Mouse (Mus musculus) heart, postnatal 25 days (tissue): ENCODE results near the gene Lyrm4. TPM values are rescaled to one million over a fixed set of nuclear protein-coding genes. Genes with fewer than 3 reads are reported as not detected.

Experiments used
- DNase-seq: peaks from one replicate; pipeline ENCODE4 v3.0.0; 2022; ENCODE audit warnings: low spot score
- intact Hi-C: fragments of 180-260 bp; cut with DNase I; formaldehyde crosslinking; loops from one replicate; pipeline ENCODE4 v1.15.1; 2025
- total RNA-seq, 2 experiments: library from RNA; stranded (reverse); gene quantifications; 2 replicates each; pipeline ENCODE4 v1.2.3; 2021

Lyrm4 gene
- total RNA-seq, 2 experiments from 2014 or later: 8.3 to 10.2 TPM

GRCm38 (mm10) chr13:36111331-36111730 lies 6.0 kb downstream of the Lyrm4 start:
- intact Hi-C loops: loop anchor here (10.0 kb wide), 1 partner anchor 163 kb away; no protein-coding TSS in a partner anchor

GRCm38 (mm10) chr13:36108528-36108927 lies 8.8 kb downstream of the Lyrm4 start:
- no peak for DNase-seq
- intact Hi-C loops: no loop called here

More at GRCm38 (mm10) chr13:36111331-36111730, 6.0 kb downstream of the Lyrm4 start:
- DNase-seq: no peak

DNA sequence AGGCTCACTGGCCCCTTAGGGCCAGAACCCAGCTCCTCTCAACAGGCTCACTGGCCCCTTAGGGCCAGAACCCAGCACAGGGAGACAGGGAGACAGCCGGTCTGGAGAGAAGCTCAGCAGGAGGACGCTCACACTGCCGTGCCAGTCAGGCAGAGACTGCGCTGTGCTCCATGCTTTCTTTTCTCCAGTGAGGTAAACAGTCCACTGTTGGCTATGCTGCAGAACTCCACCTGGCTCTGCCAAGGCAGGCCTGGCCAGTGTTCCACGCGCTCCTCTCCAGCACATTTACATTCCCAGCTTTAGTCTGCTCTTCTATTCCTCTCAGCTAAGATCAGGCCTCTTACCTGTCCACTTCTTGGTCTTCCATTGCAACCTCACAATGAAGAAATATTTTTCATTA lies 11.7 kb downstream of the Lyrm4 start:
- intact Hi-C loops: no loop called here
- no peak for DNase-seq

- no peak for DNase-seq
These were observed 20.5 kb downstream of the Lyrm4 start for GRCm38 (mm10) chr13:36096684-36097383.

DNA sequence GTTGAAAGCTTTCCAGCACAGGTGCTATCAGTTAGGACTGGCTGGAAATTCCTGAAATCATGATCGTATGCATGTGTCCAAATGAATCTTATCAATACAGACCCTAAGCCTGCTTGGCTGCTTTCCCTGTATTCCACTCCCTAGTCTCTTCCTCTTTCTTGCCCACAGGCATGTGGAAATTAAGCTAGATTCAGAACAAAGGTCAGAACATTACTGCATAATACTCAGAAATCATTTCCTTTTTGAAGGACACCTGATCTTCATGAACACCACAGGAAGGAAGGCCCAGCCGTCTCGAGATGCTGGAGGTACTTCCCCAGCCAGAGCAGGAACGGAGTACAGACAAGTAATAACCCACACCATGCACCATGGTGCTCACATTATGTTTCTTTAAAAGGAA lies 29.2 kb downstream of the Lyrm4 start:
- intact Hi-C loops: no loop called here
- no peak for DNase-seq

More at GRCm38 (mm10) chr13:36096684-36097383, 20.5 kb downstream of the Lyrm4 start:
- intact Hi-C loops: no loop called here

DNA sequence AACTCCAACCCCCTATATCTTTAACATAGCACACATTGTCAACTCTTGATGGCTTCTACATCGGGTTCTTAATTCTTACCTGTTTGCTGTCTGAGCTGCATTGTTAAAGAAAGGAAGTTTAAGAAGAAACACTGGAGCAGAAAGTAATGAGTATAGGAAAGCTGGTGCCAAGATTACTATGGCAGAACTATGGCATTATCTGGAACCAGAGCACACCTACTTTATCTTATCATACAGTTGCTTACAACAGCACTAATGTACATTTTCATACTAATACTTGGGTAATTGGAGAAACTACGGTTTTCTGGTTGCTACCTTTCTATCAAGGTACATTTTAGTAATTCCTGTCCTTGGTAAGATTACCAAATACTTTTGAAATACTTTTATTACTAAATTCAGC lies 29.9 kb downstream of the Lyrm4 start:
- DNase-seq: no peak
- intact Hi-C loops: no loop called here

DNA sequence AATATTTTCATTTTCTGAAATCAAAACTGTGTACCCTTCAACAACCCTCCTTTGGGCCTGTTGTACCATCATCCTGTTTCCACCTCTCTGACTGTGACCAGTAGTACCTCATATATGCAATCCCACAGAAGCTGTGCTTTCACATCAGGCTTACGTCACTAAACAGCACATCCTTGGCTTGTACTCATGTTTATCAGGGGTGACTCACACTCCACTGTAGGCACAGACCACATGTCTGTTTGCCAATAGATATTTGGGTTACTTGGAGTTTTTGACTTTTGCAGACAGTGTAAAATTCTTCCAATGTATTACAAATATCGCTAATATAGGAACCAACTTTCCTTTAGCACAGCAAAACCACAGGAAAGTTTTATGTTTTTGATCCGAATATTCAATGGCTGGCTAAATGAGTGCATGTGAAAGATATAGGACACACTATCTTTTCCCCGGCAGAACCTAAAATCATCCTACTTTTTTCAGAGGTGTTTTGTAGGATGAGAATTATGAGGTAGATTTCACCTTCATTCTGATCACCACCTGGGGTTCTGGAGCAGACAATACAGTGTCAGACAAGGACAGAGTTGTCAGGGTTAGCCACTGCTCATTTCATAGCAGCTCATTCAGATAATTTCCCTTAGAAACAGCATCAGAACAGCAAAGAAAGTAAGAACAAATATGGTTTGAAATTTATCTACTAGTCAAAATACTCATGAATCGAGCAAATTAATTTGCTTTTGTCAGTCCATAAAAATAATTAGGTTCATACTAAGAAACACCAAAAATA lies 30.5 kb downstream of the Lyrm4 start:
- intact Hi-C loops: no loop called here
- no peak for DNase-seq

DNA sequence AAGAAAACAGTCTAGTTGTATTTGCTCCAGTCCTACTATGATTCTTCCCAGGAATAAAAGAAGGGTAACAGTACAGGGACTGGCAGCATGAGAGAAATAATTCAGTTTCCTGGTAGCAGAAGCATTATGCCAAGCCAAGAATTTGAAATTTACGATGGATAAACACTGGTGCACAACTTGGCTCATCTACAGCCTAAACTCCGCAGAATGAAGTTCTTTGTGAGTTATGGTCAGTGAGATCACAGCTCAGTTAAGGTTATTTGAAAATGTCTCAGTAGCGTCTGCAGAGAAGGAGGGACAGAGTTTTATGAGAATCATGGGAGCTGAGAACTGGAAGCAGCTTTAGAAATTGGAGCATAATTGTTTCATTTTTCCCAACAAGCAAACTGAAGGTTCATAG lies 31.4 kb downstream of the Lyrm4 start:
- intact Hi-C loops: no loop called here

DNA sequence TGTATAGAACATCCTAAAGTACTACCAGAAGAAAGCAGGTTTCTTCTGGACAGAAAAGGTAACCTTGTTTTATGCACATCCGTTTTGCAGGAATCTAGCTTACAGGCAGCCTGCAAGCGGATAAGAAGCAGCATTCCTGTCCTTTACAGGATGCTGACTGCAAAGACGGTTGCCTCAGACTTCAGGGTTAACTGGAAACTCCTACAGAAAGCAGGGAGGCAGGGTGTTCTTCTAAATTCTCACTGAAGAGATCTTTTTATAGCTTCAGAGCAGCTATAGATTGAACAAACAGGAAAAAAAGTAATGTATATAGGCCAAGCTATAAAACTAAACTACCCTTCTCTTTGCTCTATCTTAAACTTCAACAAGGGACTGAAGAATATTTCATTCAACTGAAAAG lies 32.6 kb downstream of the Lyrm4 start:
- intact Hi-C loops: no loop called here
- no peak for DNase-seq

More for the DNA sequence above, 31.4 kb downstream of the Lyrm4 start:
- DNase-seq: no peak

- intact Hi-C loops: no loop called here
- no peak for DNase-seq
These were observed 35.7 kb downstream of the Lyrm4 start for GRCm38 (mm10) chr13:36081591-36081990.

- no peak for DNase-seq
- intact Hi-C loops: no loop called here
These were observed 42.8 kb downstream of the Lyrm4 start for GRCm38 (mm10) chr13:36074484-36074883.

GRCm38 (mm10) chr13:36066676-36067075 lies 50.6 kb downstream of the Lyrm4 start:
- intact Hi-C loops: no loop called here
- no peak for DNase-seq

GRCm38 (mm10) chr13:36057489-36057888 lies 59.8 kb downstream of the Lyrm4 start:
- DNase-seq: no peak
- intact Hi-C loops: no loop called here

- intact Hi-C loops: no loop called here
- DNase-seq: no peak
These were observed 60.4 kb downstream of the Lyrm4 start for GRCm38 (mm10) chr13:36056925-36057324.

DNA sequence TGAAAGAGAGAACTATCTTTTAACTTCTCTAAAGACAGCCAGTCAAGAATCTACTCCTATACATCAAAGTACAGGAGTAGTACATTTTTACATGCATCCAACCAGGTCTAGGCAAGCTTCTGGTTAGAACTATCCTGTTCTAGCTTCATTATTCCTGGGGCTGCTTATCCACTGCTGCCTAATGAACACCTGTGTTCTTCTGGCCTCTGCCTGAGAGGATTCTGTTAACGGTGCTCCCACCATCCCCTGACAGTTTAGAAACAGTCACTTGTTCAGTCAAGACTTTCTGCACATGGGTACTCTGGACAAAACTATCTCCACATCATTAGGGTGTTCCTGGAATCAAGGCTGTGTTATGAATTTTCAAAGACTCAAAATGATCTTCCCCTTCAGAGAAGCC lies 60.8 kb downstream of the Lyrm4 start:
- intact Hi-C loops: no loop called here
- no peak for DNase-seq

DNA sequence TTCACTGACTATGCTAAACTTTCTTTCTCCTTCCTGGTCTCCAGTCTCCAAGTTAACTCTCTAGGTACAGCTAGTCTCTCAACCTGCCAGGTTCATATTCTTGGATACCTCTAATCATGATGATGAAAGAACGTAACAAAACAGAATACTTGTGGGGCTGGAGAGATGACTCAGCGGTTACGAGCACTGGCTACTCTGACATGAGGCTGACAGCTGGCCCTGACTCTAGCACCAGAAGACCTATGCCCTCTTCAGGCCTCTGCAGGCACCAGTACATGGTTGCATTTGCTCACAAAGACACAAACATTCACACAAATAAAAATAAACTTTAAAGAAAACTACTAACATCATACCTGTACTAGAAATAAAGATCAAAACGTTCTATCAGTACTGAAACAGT lies 81.8 kb downstream of the Lyrm4 start:
- no peak for DNase-seq
- intact Hi-C loops: no loop called here

DNA sequence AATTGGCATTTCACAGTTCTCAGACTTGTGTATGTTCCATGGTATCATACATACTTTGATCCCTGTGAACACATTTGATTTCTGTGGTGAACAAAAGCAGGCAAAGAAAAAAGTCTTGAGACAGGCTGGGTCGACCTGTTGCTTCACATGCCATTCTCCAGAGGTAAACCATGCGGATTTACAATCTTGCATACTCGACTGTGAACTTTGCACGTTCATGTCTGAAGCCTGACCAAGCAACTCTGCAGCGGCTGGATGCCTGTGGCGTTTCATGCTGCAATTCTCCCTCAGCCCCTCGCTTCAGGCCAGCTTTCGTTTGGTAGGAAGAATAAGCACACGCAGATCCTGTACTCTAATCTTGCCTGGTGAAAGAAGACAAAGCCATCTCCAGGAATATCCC lies 85.4 kb downstream of the Lyrm4 start:
- no peak for DNase-seq
- intact Hi-C loops: no loop called here

- no peak for DNase-seq
- intact Hi-C loops: loop anchor here (1.0 to 5.0 kb wide), 4 partner anchors 98 to 1308 kb away; partner anchors contain the start of genes Fars2 and Lyrm4
These were observed 97.7 kb downstream of the Lyrm4 start for GRCm38 (mm10) chr13:36019309-36020274.

- intact Hi-C loops: loop anchor here (5.0 kb wide), 3 partner anchors 99 to 1309 kb away; partner anchors contain the start of genes Fars2 and Lyrm4
- no peak for DNase-seq
These were observed 99.3 kb downstream of the Lyrm4 start for GRCm38 (mm10) chr13:36018017-36018416.

GRCm38 (mm10) chr13:36015636-36016035 lies 101.7 kb downstream of the Lyrm4 start:
- DNase-seq: no peak
- intact Hi-C loops: loop anchor here (5.0 kb wide), 3 partner anchors 102 to 1312 kb away; partner anchors contain the start of genes Fars2 and Lyrm4
